Mouse (Mus musculus) thymus, postnatal 4 days (tissue): Measurements from ENCODE around the gene Gja4.

ENCODE experiments used
- DNase-seq: peaks from one replicate; pipeline ENCODE4 v3.0.0; 2021

The Gja4 gene

DNA sequence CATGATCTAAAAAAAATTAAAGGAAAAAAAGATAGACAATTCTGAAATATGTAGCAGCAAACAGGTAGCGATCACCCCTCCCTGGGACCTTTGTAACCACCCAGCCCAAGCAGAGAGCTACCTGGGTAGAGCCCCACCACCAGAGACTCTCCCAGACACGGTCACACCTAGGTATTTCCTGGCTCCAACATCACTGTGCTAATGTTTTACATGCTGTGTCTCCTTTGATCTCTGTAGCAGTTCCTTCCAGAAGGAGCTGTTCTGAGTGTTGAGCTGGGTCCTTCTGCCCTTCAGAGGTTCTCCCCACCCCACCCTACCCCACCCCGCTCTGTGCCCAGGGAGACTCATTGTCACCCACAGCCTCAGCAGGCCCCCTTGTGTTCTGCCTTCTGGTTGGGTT lies 9.8 kb upstream of the Gja4 start:
- no peak for DNase-seq

DNA sequence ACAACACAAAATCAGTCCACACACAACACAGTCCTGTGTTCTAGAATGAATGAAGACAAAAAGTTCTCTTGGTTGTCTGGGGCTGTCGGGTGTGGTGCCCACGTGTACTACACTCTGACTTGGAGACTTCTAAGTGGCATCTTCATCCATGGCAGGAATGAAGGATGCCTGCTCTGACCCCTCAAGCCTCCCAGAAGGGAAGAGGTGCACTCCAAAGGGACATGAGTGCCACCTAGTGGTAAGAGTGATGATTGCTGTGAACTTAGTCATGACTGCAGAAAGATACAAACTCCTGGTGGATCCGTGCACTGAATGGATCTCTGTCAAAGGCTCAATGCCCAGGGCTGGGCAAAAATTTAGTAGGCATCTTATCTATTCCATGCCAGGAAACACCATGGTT lies 5.8 kb upstream of the Gja4 start:
- peak; percentile 66 for DNase-seq

GRCm38 (mm10) chr4:127317143-127317542 lies 3.3 kb upstream of the Gja4 start:
- DNase-seq = no peak

DNA sequence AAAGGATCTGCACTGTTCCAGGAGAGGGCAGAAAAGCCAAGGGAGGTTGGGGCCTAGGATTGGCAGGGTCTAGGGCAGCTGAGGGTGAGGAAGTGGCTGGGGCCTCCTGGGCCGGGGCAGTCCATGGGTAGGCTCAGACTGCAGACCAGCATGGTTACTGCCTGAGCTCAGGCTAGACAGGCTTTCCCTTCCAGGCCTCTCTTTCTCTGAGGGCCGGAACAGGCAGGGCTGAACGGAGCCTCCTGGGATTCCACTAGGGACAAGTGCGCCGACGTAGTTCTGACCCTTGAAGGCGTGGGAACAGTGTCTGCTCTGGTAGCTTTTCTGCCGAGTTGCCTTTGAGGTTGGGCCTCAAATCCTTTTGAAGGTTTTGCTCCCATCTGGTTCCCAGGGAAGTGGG lies 1.9 kb upstream of the Gja4 start:
- no peak for DNase-seq

DNA sequence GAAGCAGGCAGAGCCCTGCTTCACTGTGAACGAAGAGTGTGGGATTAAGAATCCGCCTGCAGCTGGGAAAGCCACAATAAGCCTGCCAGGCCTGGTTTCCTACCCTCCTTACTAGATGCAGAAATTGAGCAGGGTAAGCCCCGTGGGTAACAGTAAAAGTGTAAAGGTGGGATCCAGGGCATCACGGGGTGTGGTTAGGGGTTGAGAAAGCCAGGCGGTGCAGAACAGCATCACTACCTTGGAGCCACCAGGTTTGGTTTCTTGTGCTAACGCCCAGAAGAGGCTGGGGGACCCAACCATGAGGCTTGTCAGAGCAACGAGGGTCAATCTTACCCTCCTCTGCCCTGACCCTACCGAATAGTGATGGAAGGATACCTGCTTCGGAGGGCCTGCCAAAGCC lies 746 bp upstream of the Gja4 start:
- DNase-seq = no peak

DNA sequence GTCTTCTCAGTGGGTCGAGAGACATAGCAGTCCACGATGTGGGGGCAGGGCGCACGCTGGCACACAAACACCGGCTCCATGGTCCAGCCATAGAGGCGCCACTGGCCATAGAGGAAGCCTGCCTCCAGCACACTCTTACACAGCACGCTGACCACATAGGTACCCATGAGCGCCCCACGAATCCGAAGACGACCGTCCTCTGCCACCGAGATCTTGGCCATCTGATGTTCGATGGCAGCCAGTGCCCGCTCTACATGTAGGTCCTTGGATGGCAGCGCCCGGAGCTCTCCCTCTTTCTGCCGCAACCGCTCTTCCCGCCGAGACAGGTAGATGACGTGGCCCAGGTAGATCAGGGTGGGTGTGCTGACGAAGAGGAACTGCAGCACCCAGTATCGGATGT lies 1.5 kb downstream of the Gja4 start:
- DNase-seq = no peak

DNA sequence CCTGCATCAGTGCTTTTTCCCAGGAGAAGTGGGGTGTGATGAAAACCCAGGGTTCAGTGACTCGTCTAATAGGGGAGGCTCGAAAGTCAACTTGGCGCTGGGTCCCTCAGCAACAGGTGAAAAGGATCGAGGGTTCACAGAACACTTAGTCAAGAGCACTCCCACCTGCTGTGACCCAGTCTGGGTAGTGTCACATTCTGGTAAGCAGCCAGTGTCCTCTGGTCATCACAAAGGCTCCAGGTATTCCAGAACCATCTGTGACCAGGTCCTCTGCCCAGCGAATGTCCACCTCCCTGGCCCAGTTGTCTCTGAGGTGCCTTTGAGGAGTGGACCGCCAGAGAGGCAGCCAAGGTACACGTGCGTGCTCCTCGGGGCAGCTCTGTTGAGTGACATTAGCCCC lies 2.3 kb downstream of the Gja4 start:
- DNase-seq = no peak

GRCm38 (mm10) chr4:127306915-127307314 lies 6.9 kb downstream of the Gja4 start:
- no peak for DNase-seq

GRCm38 (mm10) chr4:127303796-127304195 lies 10.0 kb downstream of the Gja4 start:
- no peak for DNase-seq

DNA sequence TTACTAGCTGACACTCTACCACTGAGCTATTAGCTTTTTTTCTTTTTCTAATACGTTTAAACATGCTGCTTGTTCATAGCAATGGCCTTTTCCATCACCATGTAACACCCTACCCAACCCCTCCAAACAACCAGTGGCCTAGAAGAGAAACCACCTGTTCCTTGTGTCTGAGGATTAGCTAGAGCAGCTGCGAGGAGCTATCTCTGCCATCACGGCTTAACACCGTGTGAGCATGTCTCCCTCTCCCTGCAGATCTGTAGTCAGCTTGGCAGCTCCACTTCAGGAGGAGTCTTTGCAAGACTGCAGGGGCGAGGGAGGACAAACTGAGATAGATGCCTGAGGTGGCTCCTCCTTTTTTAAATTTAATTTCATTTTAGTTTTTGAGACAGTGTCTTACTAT lies 13.3 kb downstream of the Gja4 start:
- no peak for DNase-seq

DNA sequence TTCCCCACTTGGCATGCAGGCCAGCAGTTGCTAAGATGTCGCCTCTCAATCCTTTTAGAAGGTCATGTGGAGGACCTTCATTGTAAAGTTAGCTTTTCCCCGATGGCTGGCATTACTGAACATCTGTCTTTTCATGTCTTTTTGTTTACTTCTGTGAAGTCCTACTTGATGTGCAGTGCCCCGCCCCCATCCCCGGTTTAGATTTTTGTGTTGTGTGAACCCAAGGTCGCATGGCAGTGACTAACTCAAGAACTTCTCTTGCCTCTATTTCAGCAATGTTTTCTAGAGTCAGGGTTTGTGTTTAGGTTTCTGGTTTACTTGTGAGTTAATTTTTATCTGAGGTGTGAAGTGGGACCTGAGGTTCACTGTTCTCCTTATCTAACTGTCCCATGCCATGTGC lies 21.2 kb downstream of the Gja4 start:
- no peak for DNase-seq

GRCm38 (mm10) chr4:127289039-127289548 lies 24.7 kb downstream of the Gja4 start:
- DNase-seq = no peak

DNA sequence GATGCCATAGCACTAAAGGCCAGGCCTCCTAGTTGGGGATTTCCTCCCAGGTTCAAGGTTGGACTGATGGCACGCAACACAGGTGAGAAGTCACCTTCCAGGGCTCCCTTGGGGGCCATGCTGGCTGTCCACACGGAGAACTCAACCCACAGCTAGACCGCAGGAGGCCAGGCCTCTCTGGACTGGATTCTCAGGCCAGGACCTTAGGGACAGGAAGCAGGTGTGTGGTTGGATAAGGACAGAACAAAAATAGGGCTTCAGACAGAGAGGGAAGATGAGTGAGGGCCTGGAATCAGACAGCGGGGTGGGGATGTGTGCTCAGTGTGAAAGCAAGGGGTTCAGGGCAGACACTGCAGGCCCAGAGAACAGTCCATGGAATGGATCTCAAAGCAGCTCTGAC lies 26.9 kb downstream of the Gja4 start:
- DNase-seq = no peak

DNA sequence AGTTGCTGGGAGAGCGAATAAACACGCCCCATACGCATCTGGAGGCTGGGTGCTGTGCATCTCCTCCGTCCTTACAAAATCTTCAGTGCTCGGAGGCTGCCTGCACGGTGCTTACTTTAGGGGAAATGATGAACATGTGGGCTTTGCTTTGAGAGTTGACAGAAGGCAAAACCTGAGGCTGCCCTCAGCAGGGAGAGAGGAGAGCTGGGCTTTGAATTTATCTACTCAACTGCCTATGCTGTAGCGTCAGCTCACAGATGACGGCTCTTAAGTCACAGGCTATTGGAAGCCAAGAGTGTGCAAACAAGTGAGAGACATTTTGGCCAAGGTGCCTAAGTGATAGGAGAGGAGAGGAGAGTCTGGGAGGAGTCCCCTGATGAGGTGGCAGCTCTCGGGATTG lies 34.6 kb downstream of the Gja4 start:
- DNase-seq = no peak

GRCm38 (mm10) chr4:127278451-127279001 lies 35.3 kb downstream of the Gja4 start:
- DNase-seq = no peak

- DNase-seq = no peak
Observed at GRCm38 (mm10) chr4:127264183-127264554, 49.7 kb downstream of the Gja4 start.

- no peak for DNase-seq
Observed at GRCm38 (mm10) chr4:127263438-127264182, 50.2 kb downstream of the Gja4 start.

- DNase-seq = no peak
Observed at GRCm38 (mm10) chr4:127261601-127262000, 52.2 kb downstream of the Gja4 start.
